In the genomic region with DNA sequence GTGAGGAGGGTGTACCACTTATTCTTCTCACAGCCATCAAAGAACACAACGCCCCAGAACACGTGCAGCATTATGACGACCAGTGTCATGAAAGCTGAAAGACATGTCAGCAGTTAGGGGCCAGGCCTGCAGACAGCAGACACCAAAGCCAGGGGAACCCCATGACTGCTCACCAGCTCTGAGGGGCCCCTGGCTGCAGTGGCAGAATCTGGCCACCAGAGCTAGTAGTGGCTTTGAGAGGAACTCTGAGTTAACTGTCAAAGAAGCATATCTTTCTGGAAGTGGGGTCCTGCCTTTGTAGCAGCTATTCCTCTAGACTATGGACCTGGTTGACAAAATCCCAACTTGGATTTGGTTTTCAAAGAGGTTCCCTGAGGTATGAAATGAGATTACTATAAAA, we compare ENCODE assay signal across 9 mouse cellular contexts. TPM values are rescaled to one million over a fixed set of nuclear protein-coding genes. Genes with fewer than 3 reads are reported as not detected.
DNase-seq lines count a peak whose midpoint lies in the region; ATAC-seq and TF ChIP-seq lines count a peak whose summit lies in the region.
"Not testable (repeated sequence)": the region's sequence is repeated elsewhere in the genome, so short reads cannot be mapped to it uniquely, and the experiment has no call there.
"Had no signal": no experiment of that assay in that cellular context is flagged by ENCODE, and none has a peak within 500 bp of the region (broad histone marks: within the 10 kb centered on the region; RNA-seq: fewer than 3 reads in every experiment).

No protein-coding gene starts in this region.

- not testable (repeated sequence) for H3K27ac ChIP-seq in bone marrow, adult 2 months (ENCODE audit: control insufficient read depth, insufficient read depth, low read depth, low read length, poor library complexity); intestine, postnatal 0 days (ENCODE audit: low read depth, low read length); liver, postnatal 0 days (ENCODE audit: low read depth)

- peak; percentile 23 for DNase-seq in CD4-positive helper T cell, adult 2 months (ENCODE audit: low read depth, low spot score)
- not testable (repeated sequence) for DNase-seq in liver, postnatal 0 days
- DNase-seq in natural killer cell, adult 2 months (ENCODE audit: low spot score in 2 of 2), result peak; percentile 20 to 41
- peak; percentile 46 for DNase-seq in thymus, postnatal 0 days (ENCODE audit: low spot score)

- H3K4me1 ChIP-seq in bone marrow, adult 2 months (ENCODE audit: control insufficient read depth, insufficient read depth, low read length); intestine, postnatal 0 days (replicated peaks; ENCODE audit: control insufficient read depth, insufficient read depth, low read length); liver, postnatal 0 days (ENCODE audit: insufficient read depth): not testable (repeated sequence)

- not testable (repeated sequence) for H3K4me2 ChIP-seq in intestine, postnatal 0 days (replicated peaks; ENCODE audit: low read depth); liver, postnatal 0 days (ENCODE audit: low read depth, low read length)

- peak; percentile 8; the same call in 1 of the 2 replicates for TF ChIP-seq CTCF in bone marrow, adult 2 months (IDR thresholded peaks at IDR 0.05; ENCODE audit: control insufficient read depth, insufficient read depth, low read length)
- peak; percentile 54 for TF ChIP-seq CTCF in intestine, postnatal 0 days (IDR thresholded peaks at IDR 0.05; ENCODE audit: low read depth)
- peak; percentile 50 for TF ChIP-seq CTCF in liver, postnatal 0 days (IDR thresholded peaks at IDR 0.05; ENCODE audit: low read depth)

- not testable (repeated sequence) for TF ChIP-seq EP300 in liver, postnatal 0 days (IDR thresholded peaks at IDR 0.05; ENCODE audit: low read depth)

- 44% methylated on average over 1 of the region's 3 CpGs for WGBS in bone marrow, adult 2 months
- WGBS in intestine, postnatal 0 days, result no CpG with 5 or more reads among the region's 3 CpGs
- WGBS in liver, postnatal 0 days (ENCODE audit: insufficient replicate concordance), result no CpG with 5 or more reads among the region's 3 CpGs

- H3K36me3 ChIP-seq in intestine, postnatal 0 days (ENCODE audit: control insufficient read depth, insufficient read depth); liver, postnatal 0 days (replicated peaks; ENCODE audit: insufficient read depth, low read length): not testable (repeated sequence)

- not testable (repeated sequence) for H3K9me3 ChIP-seq in intestine, postnatal 0 days (ENCODE audit: control insufficient read depth); liver, postnatal 0 days (ENCODE audit: low read length)

- ATAC-seq in granulocyte monocyte progenitor cell, adult 5-6 weeks (replicated peaks; ENCODE audit: poor library complexity, severe bottlenecking), result peak; percentile 53
- not testable (repeated sequence) for ATAC-seq in intestine, postnatal 0 days; liver, postnatal 0 days

- H3K9ac ChIP-seq in intestine, postnatal 0 days (ENCODE audit: low read depth, low read length); liver, postnatal 0 days (replicated peaks): not testable (repeated sequence)

- TF ChIP-seq POLR2A in bone marrow, adult 2 months (IDR thresholded peaks at IDR 0.05; ENCODE audit: borderline replicate concordance, control insufficient read depth, low read depth, low read length), result not testable (repeated sequence)

- not testable (repeated sequence) for H3K27me3 ChIP-seq in intestine, postnatal 0 days (replicated peaks; ENCODE audit: control insufficient read depth, insufficient read depth, low read length); liver, postnatal 0 days (ENCODE audit: insufficient read depth, low read length)

- not testable (repeated sequence) for H3K4me3 ChIP-seq in bone marrow, adult 2 months (replicated peaks; ENCODE audit: control insufficient read depth, low read depth, low read length); intestine, postnatal 0 days (ENCODE audit: low read depth, low read length); liver, postnatal 0 days (ENCODE audit: low read depth, low read length)

RNA-seq across cellular contexts. Expression of a gene that starts 10.7 kb away (rescaled TPM):
- 1.3 and 5.0 TPM in 2 replicates for polyA plus RNA-seq in bone marrow, adult 2 months (2011; ENCODE audit: insufficient read depth, insufficient read length, low replicate concordance, missing spikeins)
- 0.98 and 1.2 TPM in 2 replicates for total RNA-seq in granulocyte monocyte progenitor cell, adult 5-6 weeks (2014; fragmentation: Nextera tagmentation)
- total RNA-seq in granulocyte monocyte progenitor cell, adult 5-6 weeks (2017), result 1.6 and 1.9 TPM in 2 replicates
- 11.1 and 11.8 TPM in 2 replicates for polyA plus RNA-seq in intestine, postnatal 0 days (2015; fragmentation: Nextera tagmentation; extraction: Ambion mirVana)
- polyA plus RNA-seq in liver, postnatal 0 days (2015; fragmentation: Nextera tagmentation; extraction: Ambion mirVana), result 2.0 and 2.1 TPM in 2 replicates
- 1.5 and 1.8 TPM in 2 replicates for polyA plus RNA-seq in thymus, postnatal 0 days (2015; fragmentation: Nextera tagmentation; extraction: Ambion mirVana)

RNA-seq across cellular contexts. Expression of a gene that starts 12.3 kb away (rescaled TPM):
- polyA plus RNA-seq in bone marrow, adult 2 months (2011; ENCODE audit: insufficient read depth, insufficient read length, low replicate concordance, missing spikeins), result 0.50 TPM in 1 of 2 replicates, not detected in the other
- total RNA-seq in granulocyte monocyte progenitor cell, adult 5-6 weeks (2014; fragmentation: Nextera tagmentation), result not detected in 2 replicates
- total RNA-seq in granulocyte monocyte progenitor cell, adult 5-6 weeks (2017), result not detected in 2 replicates
- polyA plus RNA-seq in intestine, postnatal 0 days (2015; fragmentation: Nextera tagmentation; extraction: Ambion mirVana), result 0.05 and 0.18 TPM in 2 replicates
- 0.25 and 0.27 TPM in 2 replicates for polyA plus RNA-seq in liver, postnatal 0 days (2015; fragmentation: Nextera tagmentation; extraction: Ambion mirVana)
- 0.21 TPM in 1 of 2 replicates, not detected in the other for polyA plus RNA-seq in thymus, postnatal 0 days (2015; fragmentation: Nextera tagmentation; extraction: Ambion mirVana)
- total RNA-seq: ES-E14; heart, adult 18-20 months had no signal

RNA-seq across cellular contexts. Expression of a gene that starts 50.0 kb away (rescaled TPM):
- polyA plus RNA-seq in bone marrow, adult 2 months (2011; ENCODE audit: insufficient read depth, insufficient read length, low replicate concordance, missing spikeins), result 1.7 and 5.8 TPM in 2 replicates
- total RNA-seq in granulocyte monocyte progenitor cell, adult 5-6 weeks (2014; fragmentation: Nextera tagmentation), result 3.8 and 9.0 TPM in 2 replicates
- total RNA-seq in granulocyte monocyte progenitor cell, adult 5-6 weeks (2017), result 1.9 and 4.9 TPM in 2 replicates
- polyA plus RNA-seq in intestine, postnatal 0 days (2015; fragmentation: Nextera tagmentation; extraction: Ambion mirVana), result 36.8 and 44.0 TPM in 2 replicates
- 3.3 and 4.1 TPM in 2 replicates for polyA plus RNA-seq in liver, postnatal 0 days (2015; fragmentation: Nextera tagmentation; extraction: Ambion mirVana)
- 2.1 and 3.5 TPM in 2 replicates for polyA plus RNA-seq in thymus, postnatal 0 days (2015; fragmentation: Nextera tagmentation; extraction: Ambion mirVana)
